ENCODE assay signal across 17 mouse cellular contexts in genomic region chr7:113818116-113818515, GRCm38 (mm10). TPM values are rescaled to one million over a fixed set of nuclear protein-coding genes. Genes with fewer than 3 reads are reported as not detected.
A peak's percentile ranks its signal among the peaks of the same experiment; 100 is the strongest.
DNase-seq lines count a peak whose midpoint lies in the region; ATAC-seq and TF ChIP-seq lines count a peak whose summit lies in the region.
"Had no signal": no experiment of that assay in that cellular context is flagged by ENCODE, and none has a peak within 500 bp of the region (broad histone marks: within the 10 kb centered on the region; RNA-seq: fewer than 3 reads in every experiment).

No protein-coding gene starts in this region.

- H3K4me2 ChIP-seq in heart, embryonic 11.5 days: peak overlapping the region; percentile 14; the same call in 1 of the 2 replicates
- no peak overlapping the region for H3K4me2 ChIP-seq in liver, postnatal 0 days (ENCODE audit: low read depth, low read length)
- no peak overlapping the region for H3K4me2 ChIP-seq in liver, embryonic 11.5 days
- H3K4me2 ChIP-seq: hindbrain, embryonic 14.5 days had no signal

- WGBS in heart, embryonic 11.5 days (ENCODE audit: insufficient replicate concordance): 4% methylated on average over 6 of the region's 6 CpGs
- 53% methylated on average over 6 of the region's 6 CpGs for WGBS in liver, postnatal 0 days (ENCODE audit: insufficient replicate concordance)
- 20% methylated on average over 6 of the region's 6 CpGs for WGBS in liver, embryonic 11.5 days

- H3K4me3 ChIP-seq in heart, embryonic 11.5 days (ENCODE audit: low read depth, low read length): no peak overlapping the region
- H3K4me3 ChIP-seq in liver, postnatal 0 days (ENCODE audit: low read depth, low read length): no peak overlapping the region
- H3K4me3 ChIP-seq in liver, embryonic 11.5 days (ENCODE audit: low read depth, low read length): no peak overlapping the region

- no peak for TF ChIP-seq EP300 in liver, postnatal 0 days (IDR thresholded peaks at IDR 0.05; ENCODE audit: low read depth)

- peaks cover 57% of the 10 kb centered on the region for H3K4me1 ChIP-seq in heart, embryonic 11.5 days (ENCODE audit: control insufficient read depth, insufficient read depth, low read length)
- H3K4me1 ChIP-seq in liver, postnatal 0 days (ENCODE audit: insufficient read depth): no peaks in the 10 kb centered on the region
- peaks cover 12% of the 10 kb centered on the region for H3K4me1 ChIP-seq in liver, embryonic 11.5 days (replicated peaks; ENCODE audit: control insufficient read depth, insufficient read depth, low read length)

- no peak overlapping the region for H3K27ac ChIP-seq in heart, embryonic 11.5 days (ENCODE audit: low read depth, low read length)
- no peak overlapping the region for H3K27ac ChIP-seq in liver, postnatal 0 days (ENCODE audit: low read depth)
- no peak overlapping the region for H3K27ac ChIP-seq in liver, embryonic 11.5 days (ENCODE audit: low read depth, low read length)
- H3K27ac ChIP-seq: hindbrain, embryonic 14.5 days had no signal

- no peak overlapping the region for H3K9ac ChIP-seq in heart, embryonic 11.5 days (ENCODE audit: low read depth, low read length)
- H3K9ac ChIP-seq in liver, postnatal 0 days (replicated peaks): no peak overlapping the region
- H3K9ac ChIP-seq in liver, embryonic 11.5 days (ENCODE audit: low read depth, low read length): no peak overlapping the region
- H3K9ac ChIP-seq: hindbrain, embryonic 14.5 days had no signal

- TF ChIP-seq CTCF in liver, postnatal 0 days (IDR thresholded peaks at IDR 0.05; ENCODE audit: low read depth): no peak

- no peak for DNase-seq in heart, adult 8-10 months (ENCODE audit: low spot score)
- peak; percentile 48 for DNase-seq in liver
- no peak for DNase-seq in liver, postnatal 0 days
- DNase-seq in liver, embryonic 11.5 days (ENCODE audit: low spot score): no peak
- peak; percentile 35 for DNase-seq in yolk sac, embryonic 10.5 days (ENCODE audit: low spot score)
- no peak for DNase-seq in layer of hippocampus, postnatal 10 days (ENCODE audit: low spot score in 2 of 2)
- DNase-seq: cerebellum, postnatal 36 days; gastrocnemius, postnatal 25 days; kidney, adult 18-20 months; kidney, postnatal 25 days; layer of hippocampus, adult 9-11 months; lung, postnatal 4 days; midbrain, embryonic 14.5 days; spleen, adult 18-20 months; thymus, postnatal 25 days had no signal

- no peaks in the 10 kb centered on the region for H3K9me3 ChIP-seq in heart, embryonic 11.5 days (replicated peaks; ENCODE audit: control insufficient read depth, low read length)
- no peaks in the 10 kb centered on the region for H3K9me3 ChIP-seq in liver, postnatal 0 days (ENCODE audit: low read length)
- H3K9me3 ChIP-seq in liver, embryonic 11.5 days (ENCODE audit: control insufficient read depth, low read length): no peaks in the 10 kb centered on the region

- peak; percentile 33; the same call in 1 of the 2 replicates for ATAC-seq in heart, embryonic 11.5 days (replicated peaks; ENCODE audit: insufficient number of reproducible peaks, low FRiP score, low TSS enrichment)
- ATAC-seq in liver, postnatal 0 days: no peak
- ATAC-seq in liver, embryonic 11.5 days (replicated peaks; ENCODE audit: low FRiP score): peak; percentile 86

- no peaks in the 10 kb centered on the region for H3K36me3 ChIP-seq in heart, embryonic 11.5 days (ENCODE audit: control insufficient read depth, insufficient read depth, low read length)
- H3K36me3 ChIP-seq in liver, postnatal 0 days (replicated peaks; ENCODE audit: insufficient read depth, low read length): no peaks in the 10 kb centered on the region
- H3K36me3 ChIP-seq in liver, embryonic 11.5 days (ENCODE audit: control insufficient read depth, insufficient read depth, low read length): no peaks in the 10 kb centered on the region

- no peaks in the 10 kb centered on the region for H3K27me3 ChIP-seq in heart, embryonic 11.5 days (ENCODE audit: control insufficient read depth, insufficient read depth, low read length)
- no peaks in the 10 kb centered on the region for H3K27me3 ChIP-seq in liver, postnatal 0 days (ENCODE audit: insufficient read depth, low read length)
- H3K27me3 ChIP-seq in liver, embryonic 11.5 days (replicated peaks; ENCODE audit: control insufficient read depth, insufficient read depth, low read length): no peaks in the 10 kb centered on the region

RNA-seq across cellular contexts. Expression of gene Spon1, which starts 52.3 kb away (rescaled TPM):
- 79.7 and 100 TPM in 2 replicates for polyA plus RNA-seq in heart, embryonic 11.5 days (2014; fragmentation: Nextera tagmentation; extraction: Ambion mirVana)
- total RNA-seq in heart, adult 8-10 months (2022): 10 to 100 TPM in 3 of 4 experiments, 1 to 10 TPM in 1; 7.6 to 12.9 (median 11.5) TPM
- 0.26 and 0.35 TPM in 2 replicates for polyA plus RNA-seq in liver, postnatal 0 days (2015; fragmentation: Nextera tagmentation; extraction: Ambion mirVana)
- 7.6 and 7.9 TPM in 2 replicates for polyA plus RNA-seq in liver, embryonic 11.5 days (2014; fragmentation: Nextera tagmentation; extraction: Ambion mirVana)
- total RNA-seq in layer of hippocampus, postnatal 10 days (2021): 10 to 100 TPM; 59.1 to 64.4 TPM

Comparison
In these comparisons a context has a peak if more than half of its experiments do, and no peak if none do; other contexts are left out.
1. DNase-seq: peak in liver (single experiment) and yolk sac, embryonic 10.5 days (single experiment); none in heart, adult 8-10 months (single experiment), liver, postnatal 0 days (single experiment), liver, embryonic 11.5 days (single experiment) and layer of hippocampus, postnatal 10 days (0 of 2).